Mouse (Mus musculus) testis, postnatal 10 days (tissue): Measurements from ENCODE around the gene Fam160a1.

ENCODE experiments used
- DNase-seq: peaks from one replicate; pipeline ENCODE4 v3.0.0; 2021; ENCODE audit warnings: low spot score

The Fam160a1 gene

GRCm38 (mm10) chr3:85634389-85635125, 182.5 kb downstream of the Fam160a1 start:
- DNase-seq = no peak

- DNase-seq = no peak
These were observed 183.4 kb downstream of the Fam160a1 start for GRCm38 (mm10) chr3:85633733-85634132.

- DNase-seq = no peak
These were observed 187.1 kb downstream of the Fam160a1 start for GRCm38 (mm10) chr3:85629895-85630510.

GRCm38 (mm10) chr3:85619751-85620150, 197.3 kb downstream of the Fam160a1 start:
- no peak for DNase-seq

- DNase-seq = no peak
These were observed 197.7 kb downstream of the Fam160a1 start for GRCm38 (mm10) chr3:85619345-85619744.

- peak; percentile 51 for DNase-seq
These were observed 198.2 kb downstream of the Fam160a1 start for GRCm38 (mm10) chr3:85618885-85619284.

- no peak for DNase-seq
These were observed 200.7 kb downstream of the Fam160a1 start for GRCm38 (mm10) chr3:85616389-85616788.
